Mouse (Mus musculus) hindbrain, embryonic 10.5 days (tissue): ENCODE measurements around the gene Rbm44. TPM values are rescaled to one million over a fixed set of nuclear protein-coding genes. Genes with fewer than 3 reads are reported as not detected.

Experiments used
- DNase-seq: peaks from one replicate; pipeline ENCODE4 v3.0.0-alpha.2; 2017; ENCODE audit warnings: low spot score
- H3K27ac ChIP-seq: fragments of 300-500 bp; sonication (generic); 2 replicates; pipeline ENCODE4 v1.5.1; 2016; ENCODE audit warnings: mild to moderate bottlenecking, moderate library complexity
- H3K27me3 ChIP-seq: fragments of 300-500 bp; sonication (generic); 2 replicates; pipeline ENCODE4 v1.6.1; 2016; ENCODE audit warnings: mild to moderate bottlenecking; ENCODE audit not compliant: poor library complexity, insufficient read depth, severe bottlenecking
- H3K36me3 ChIP-seq: fragments of 300-500 bp; sonication (generic); 2 replicates; pipeline ENCODE4 v1.6.1; 2016; ENCODE audit warnings: mild to moderate bottlenecking, moderate library complexity
- H3K4me1 ChIP-seq: fragments of 300-500 bp; sonication (generic); replicated peaks from 2 replicates; pipeline ENCODE4 v1.6.1; 2016; ENCODE audit warnings: mild to moderate bottlenecking
- H3K4me3 ChIP-seq: fragments of 300-500 bp; sonication (generic); 2 replicates; pipeline ENCODE4 v1.5.1; 2016; ENCODE audit warnings: mild to moderate bottlenecking, moderate library complexity
- H3K9me3 ChIP-seq: fragments of 300-500 bp; sonication (generic); 2 replicates; pipeline ENCODE4 v1.6.1; 2016; ENCODE audit warnings: mild to moderate bottlenecking, moderate library complexity
- WGBS: fragments of 180-500 bp; shearing (Covaris S2); methylation state at CpG from one replicate; pipeline ENCODE4 v1.1.7; 2016; 5-methylcytosine and 5-hydroxymethylcytosine counted together
- polyA plus RNA-seq: library from polyadenylated mRNA; unstranded; fragments of >200 nt; fragmentation: Nextera tagmentation; extraction: Ambion mirVana; gene quantifications from 2 replicates; pipeline ENCODE4 v1.2.1, GENCODE M21; 2016

Rbm44 gene
- polyA plus RNA-seq, 1 experiment from 2014 or later = 0.58 TPM

DNA sequence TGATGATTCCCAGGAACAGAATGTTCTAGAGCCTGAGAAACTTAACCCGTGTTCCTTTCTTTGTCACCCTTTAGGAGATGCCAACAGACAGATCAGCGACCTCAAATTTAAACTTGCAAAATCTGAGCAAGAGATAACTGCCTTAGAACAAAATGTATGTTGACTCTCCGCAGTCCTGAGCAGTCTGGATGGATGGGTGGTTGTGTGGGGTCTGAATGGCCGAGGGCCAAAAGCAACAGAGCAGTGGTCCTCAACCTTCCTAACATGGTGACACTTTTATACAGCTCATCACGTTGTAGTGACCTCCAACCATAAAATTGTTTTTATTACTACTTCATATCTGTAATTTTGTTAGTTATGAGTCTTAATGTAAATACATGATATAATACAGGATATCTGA, 21.9 kb upstream of the Rbm44 start:
- Histone ChIP-seq H3K36me3 (peaks cover 52% of the 10 kb centered on the region), H3K27ac (no peak overlapping the region)
- 94% methylated on average over 5 of the region's 5 CpGs for WGBS

DNA sequence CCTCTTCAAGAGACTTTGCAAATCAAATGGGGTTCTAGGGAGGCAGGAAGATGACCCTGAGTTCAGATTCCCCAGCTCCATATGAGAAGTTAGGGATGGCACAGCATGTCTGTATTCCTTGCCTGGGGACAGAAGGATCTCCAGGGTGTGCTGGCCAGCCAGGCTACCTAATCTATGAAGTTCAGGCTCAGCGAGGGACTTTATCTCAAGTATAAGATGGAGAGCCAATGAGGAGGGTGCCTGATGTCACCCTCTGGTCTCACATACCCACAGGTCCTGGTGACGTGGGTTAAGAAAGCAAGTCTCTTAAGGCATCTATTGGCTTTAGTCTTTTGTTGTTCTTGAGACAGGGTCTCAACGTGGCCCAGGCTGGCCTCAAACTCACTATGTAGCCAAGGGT, 21.4 kb upstream of the Rbm44 start:
- 0 out of 2 replicates have a peak, but pooled peaks cover 3% of the 10 kb centered on the region for H3K9me3 ChIP-seq
- 85% methylated on average over 3 of the region's 3 CpGs for WGBS
- H3K4me3 ChIP-seq = no peak overlapping the region
- DNase-seq = no peak
- peaks cover 56% of the 10 kb centered on the region for H3K36me3 ChIP-seq
- no peak overlapping the region for H3K27ac ChIP-seq
- no peaks in the 10 kb centered on the region; the same call in 1 of the 2 replicates for H3K4me1 ChIP-seq
- no peaks in the 10 kb centered on the region for H3K27me3 ChIP-seq

More for the DNA sequence above, 21.9 kb upstream of the Rbm44 start:
- H3K4me3 ChIP-seq = no peak overlapping the region
- no peaks in the 10 kb centered on the region for H3K27me3 ChIP-seq
- H3K9me3 ChIP-seq = no peaks in the 10 kb centered on the region
- DNase-seq = no peak
- no peaks in the 10 kb centered on the region; the same call in 1 of the 2 replicates for H3K4me1 ChIP-seq

DNA sequence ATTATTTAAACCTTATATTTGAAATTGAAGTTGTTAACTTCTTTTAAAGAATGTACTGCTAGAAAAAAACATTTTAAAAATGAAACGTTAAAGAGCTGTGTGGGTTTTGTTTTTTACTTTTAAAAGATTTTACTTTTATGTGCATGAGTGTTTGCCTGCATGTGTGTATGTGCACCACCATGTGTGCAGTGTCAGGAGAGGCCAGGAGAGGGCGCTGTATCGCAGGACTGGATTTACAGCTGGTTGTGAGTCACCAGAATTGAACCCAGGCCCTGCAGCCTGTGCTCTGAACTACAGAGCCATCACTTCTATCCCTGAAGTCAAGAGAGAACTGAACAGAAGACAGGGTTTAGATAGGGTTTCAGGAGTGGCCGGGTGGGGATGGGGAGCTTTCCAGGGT, 16.0 kb upstream of the Rbm44 start:
- no peaks in the 10 kb centered on the region for H3K27me3 ChIP-seq
- 91% methylated on average over 4 of the region's 4 CpGs for WGBS
- no peak for DNase-seq
- H3K4me3 ChIP-seq = no peak overlapping the region
- 0 out of 2 replicates have a peak, but pooled peaks cover 10% of the 10 kb centered on the region for H3K9me3 ChIP-seq
- H3K27ac ChIP-seq = no peak overlapping the region
- peaks cover 48% of the 10 kb centered on the region for H3K36me3 ChIP-seq
- no peaks in the 10 kb centered on the region for H3K4me1 ChIP-seq

- Histone ChIP-seq H3K9me3 (no peaks in the 10 kb centered on the region), H3K4me3 (no peak overlapping the region), H3K36me3 (no peaks in the 10 kb centered on the region), H3K4me1 (0 out of 2 replicates have a peak, but pooled peaks cover 3% of the 10 kb centered on the region), H3K27me3 (no peaks in the 10 kb centered on the region), H3K27ac (no peak overlapping the region)
- DNase-seq = no peak
- 89% methylated on average over 2 of the region's 2 CpGs for WGBS
Observed at GRCm38 (mm10) chr1:91137036-91137435, 7.9 kb upstream of the Rbm44 start.

DNA sequence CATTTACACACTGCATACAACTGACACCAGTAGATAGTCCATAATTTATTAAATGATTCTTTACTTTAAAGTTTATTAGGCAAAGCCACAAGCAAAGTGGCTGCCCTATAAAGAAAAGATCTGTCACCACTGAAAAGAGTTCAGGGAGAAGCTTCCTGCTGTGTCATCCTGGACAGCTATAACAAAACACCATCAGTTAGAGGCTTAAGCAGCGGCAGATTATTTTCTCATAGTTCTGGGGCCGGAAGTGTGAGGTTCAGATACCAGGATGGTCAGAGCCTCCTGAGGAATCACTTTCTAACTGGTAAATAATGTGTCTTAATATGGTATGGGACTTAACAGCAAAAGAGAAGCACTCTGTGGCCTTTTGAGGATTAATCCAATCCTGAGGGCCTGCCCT, 6.6 kb downstream of the Rbm44 start:
- Histone ChIP-seq H3K27ac (no peak overlapping the region), H3K4me3 (no peak overlapping the region), H3K9me3 (no peaks in the 10 kb centered on the region), H3K36me3 (no peaks in the 10 kb centered on the region), H3K27me3 (no peaks in the 10 kb centered on the region), H3K4me1 (no peaks in the 10 kb centered on the region)
- WGBS = 64% methylated on average over 2 of the region's 2 CpGs
- no peak for DNase-seq

GRCm38 (mm10) chr1:91166798-91167197, 21.9 kb downstream of the Rbm44 start:
- H3K4me1 ChIP-seq = no peaks in the 10 kb centered on the region
- no peaks in the 10 kb centered on the region for H3K36me3 ChIP-seq
- WGBS = 79% methylated on average over 6 of the region's 6 CpGs
- H3K9me3 ChIP-seq = no peaks in the 10 kb centered on the region
- no peak for DNase-seq
- H3K27ac ChIP-seq = no peak overlapping the region
- H3K27me3 ChIP-seq = no peaks in the 10 kb centered on the region
- H3K4me3 ChIP-seq = no peak overlapping the region

DNA sequence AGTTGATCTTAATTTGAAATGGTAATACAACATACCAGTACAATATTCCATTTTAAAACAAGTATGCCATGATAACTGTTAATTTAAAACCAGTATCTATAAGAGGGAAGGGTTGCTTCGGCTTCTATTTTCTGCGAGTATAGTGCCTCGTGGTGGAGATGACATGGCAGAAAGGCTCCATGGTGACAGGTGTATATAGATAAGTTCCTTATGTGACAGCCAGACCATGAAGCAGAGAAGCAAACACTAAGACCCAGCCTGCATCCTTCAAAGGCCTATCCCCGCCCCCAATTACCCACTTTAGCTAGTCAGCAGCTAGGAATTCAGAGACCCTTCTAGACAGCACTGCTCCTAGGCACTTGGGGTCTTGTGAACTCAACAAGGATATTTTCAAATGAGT, 24.3 kb downstream of the Rbm44 start:
- WGBS = 86% methylated on average over 4 of the region's 4 CpGs
- Histone ChIP-seq H3K9me3 (peaks cover 3% of the 10 kb centered on the region; the same call in 1 of the 2 replicates), H3K4me1 (no peaks in the 10 kb centered on the region), H3K27ac (no peak overlapping the region), H3K27me3 (no peaks in the 10 kb centered on the region), H3K4me3 (no peak overlapping the region), H3K36me3 (no peaks in the 10 kb centered on the region)
- DNase-seq = no peak

DNA sequence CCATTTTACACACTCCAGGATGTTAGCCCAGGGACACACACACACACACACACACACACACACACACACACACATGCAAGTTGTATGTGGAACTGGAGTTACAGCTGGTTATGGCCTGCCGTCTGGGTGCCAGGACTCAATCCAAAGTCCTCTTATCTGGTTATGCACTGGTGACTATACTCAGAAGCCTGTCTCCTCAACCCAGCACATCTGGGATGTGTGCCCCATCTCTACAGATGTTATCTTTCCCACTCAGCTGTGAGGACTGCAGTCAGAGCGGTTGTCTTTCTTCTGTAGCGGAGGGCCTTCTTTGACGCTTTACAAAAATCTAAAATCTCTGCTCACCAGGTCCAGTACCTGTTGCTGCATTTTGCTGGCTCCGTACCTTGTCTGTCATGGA, 29.9 kb downstream of the Rbm44 start:
- Histone ChIP-seq H3K27ac (no peak overlapping the region), H3K36me3 (no peaks in the 10 kb centered on the region), H3K4me1 (peaks cover 4% of the 10 kb centered on the region), H3K9me3 (peaks cover 3% of the 10 kb centered on the region; the same call in 1 of the 2 replicates), H3K27me3 (peaks cover 19% of the 10 kb centered on the region), H3K4me3 (no peak overlapping the region)
- no peak for DNase-seq
- 95% methylated on average over 5 of the region's 5 CpGs for WGBS

- Histone ChIP-seq H3K4me1 (peaks cover 15% of the 10 kb centered on the region), H3K27ac (no peak overlapping the region), H3K4me3 (no peak overlapping the region), H3K36me3 (no peaks in the 10 kb centered on the region), H3K9me3 (peaks cover 3% of the 10 kb centered on the region; the same call in 1 of the 2 replicates), H3K27me3 (peaks cover 31% of the 10 kb centered on the region)
- DNase-seq = no peak
- 58% methylated on average over 3 of the region's 3 CpGs for WGBS
Observed at GRCm38 (mm10) chr1:91176026-91176425, 31.1 kb downstream of the Rbm44 start.

- DNase-seq = no peak
- Histone ChIP-seq H3K9me3 (peaks cover 3% of the 10 kb centered on the region; the same call in 1 of the 2 replicates), H3K36me3 (no peaks in the 10 kb centered on the region), H3K4me1 (peaks cover 23% of the 10 kb centered on the region), H3K27me3 (peaks cover 39% of the 10 kb centered on the region), H3K4me3 (no peak overlapping the region), H3K27ac (no peak overlapping the region)
- WGBS = 86% methylated on average over 4 of the region's 4 CpGs
Observed at GRCm38 (mm10) chr1:91176871-91177270, 32.0 kb downstream of the Rbm44 start.

DNA sequence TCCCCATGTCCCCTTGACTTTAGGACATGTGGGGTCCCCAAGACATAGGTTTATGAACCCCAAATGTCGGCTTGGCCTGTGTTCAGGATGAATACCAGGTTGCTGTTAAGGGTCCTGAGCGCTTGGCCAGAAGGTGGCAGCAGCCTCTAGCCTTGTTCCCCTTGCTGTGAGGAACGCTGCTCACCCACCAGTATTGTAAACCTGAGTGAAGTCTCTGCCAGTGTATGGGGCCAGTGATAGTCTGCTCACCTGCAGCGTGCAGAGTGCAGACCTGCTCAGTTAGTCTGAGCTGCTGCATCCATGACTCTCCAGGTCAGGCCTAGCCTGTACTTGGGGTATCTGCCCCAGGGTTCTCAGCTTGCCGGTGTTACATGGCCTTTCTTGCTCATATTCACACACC, 34.2 kb downstream of the Rbm44 start:
- H3K27me3 ChIP-seq = peaks cover 39% of the 10 kb centered on the region
- 32% methylated on average over 5 of the region's 5 CpGs for WGBS

GRCm38 (mm10) chr1:91179533-91180173, 34.8 kb downstream of the Rbm44 start, which contains the start of gene Ramp1:
Gene Ramp1 (plus strand): TSS chr1:91179822.
- Histone ChIP-seq H3K9me3 (no peaks in the 10 kb centered on the region), H3K36me3 (no peaks in the 10 kb centered on the region), H3K27me3 (peaks cover 39% of the 10 kb centered on the region), H3K27ac (peak within 1 kb of the TSS; percentile 71), H3K4me1 (peaks cover 28% of the 10 kb centered on the region), H3K4me3 (peak within 1 kb of the TSS; percentile 59)
- DNase-seq = peak; percentile 22
- 5% methylated on average over 37 of the region's 37 CpGs for WGBS

More for the DNA sequence above, 34.2 kb downstream of the Rbm44 start:
- H3K36me3 ChIP-seq = no peaks in the 10 kb centered on the region
- H3K27ac ChIP-seq = no peak overlapping the region
- H3K4me1 ChIP-seq = peaks cover 28% of the 10 kb centered on the region
- no peaks in the 10 kb centered on the region for H3K9me3 ChIP-seq
- no peak overlapping the region for H3K4me3 ChIP-seq
- peak; percentile 50 for DNase-seq

DNA sequence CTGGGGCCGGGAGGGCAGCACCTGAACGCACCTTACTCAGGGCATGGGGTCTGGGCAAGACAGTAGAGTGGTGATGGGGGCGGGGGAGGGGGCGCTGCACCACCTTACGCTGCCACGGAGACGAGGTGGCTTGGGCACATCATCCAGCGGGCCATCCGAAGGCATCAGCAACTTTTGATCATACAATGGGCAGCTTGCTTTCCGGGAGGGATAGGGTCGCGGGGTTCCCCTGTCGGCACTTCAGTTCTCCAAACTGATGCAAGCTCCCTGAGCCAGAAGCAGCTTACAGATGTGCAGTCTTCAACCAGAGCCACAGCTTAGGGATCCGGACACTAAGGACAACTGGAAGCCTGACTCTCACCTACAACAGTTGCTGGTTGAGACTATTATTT, 35.3 kb downstream of the Rbm44 start:
- DNase-seq = no peak
- H3K9me3 ChIP-seq = no peaks in the 10 kb centered on the region
- peak overlapping the region; percentile 59 for H3K4me3 ChIP-seq
- H3K4me1 ChIP-seq = peaks cover 28% of the 10 kb centered on the region
- 8% methylated on average over 14 of the region's 14 CpGs for WGBS
- H3K27me3 ChIP-seq = peaks cover 39% of the 10 kb centered on the region
- H3K36me3 ChIP-seq = no peaks in the 10 kb centered on the region
- H3K27ac ChIP-seq = peak overlapping the region; percentile 71
